Mouse (Mus musculus) gastrocnemius, adult 18-20 months (tissue): Measurements from ENCODE around the gene Hivep2. TPM values are rescaled to one million over a fixed set of nuclear protein-coding genes. Genes with fewer than 3 reads are reported as not detected.

Experiments
- DNase-seq: peaks from one replicate; pipeline ENCODE4 v3.0.0; 2021; ENCODE audit warnings: low spot score
- long read RNA-seq, 2 experiments: library from polyadenylated mRNA; stranded (forward); transcript quantifications; one replicate each; pipeline ENCODE4 v2.0.0; 2021
- total RNA-seq, 2 experiments: library from RNA; stranded (reverse); gene quantifications; 2 replicates each; pipeline ENCODE4 v1.2.3; 2021

Gene Hivep2
- 10 to 100 TPM; 47.5 to 48.3 TPM for total RNA-seq
- long read RNA-seq, experiment 1, partial matches to known transcripts: 3 of 10 reads
- long read RNA-seq, experiment 1, other reads (novel, unspliced or antisense): 7 of 10 reads
- long read RNA-seq, experiment 2, partial matches to known transcripts: 1 of 7 reads
- long read RNA-seq, experiment 2, other reads (novel, unspliced or antisense): 6 of 7 reads

- peak; percentile 54 for DNase-seq
Measured at GRCm38 (mm10) chr10:13965974-13966829, at the start of gene Hivep2. Hivep2 (plus strand) TSS chr10:13966075.

- DNase-seq: peak; percentile 37
Measured at GRCm38 (mm10) chr10:13916645-13917342, 49.1 kb upstream of the Hivep2 start.

GRCm38 (mm10) chr10:13921641-13922385 lies 44.1 kb upstream of the Hivep2 start:
- no peak for DNase-seq

- DNase-seq: no peak
Measured at GRCm38 (mm10) chr10:13929306-13929705, 36.6 kb upstream of the Hivep2 start.

GRCm38 (mm10) chr10:13932147-13932546 lies 33.7 kb upstream of the Hivep2 start:
- no peak for DNase-seq

- DNase-seq: no peak
Measured at GRCm38 (mm10) chr10:13933320-13933719, 32.6 kb upstream of the Hivep2 start.

GRCm38 (mm10) chr10:13935646-13936045 lies 30.2 kb upstream of the Hivep2 start:
- DNase-seq: no peak

- no peak for DNase-seq
Measured at GRCm38 (mm10) chr10:13941406-13941805, 24.5 kb upstream of the Hivep2 start.

- no peak for DNase-seq
Measured at GRCm38 (mm10) chr10:13943706-13944105, 22.2 kb upstream of the Hivep2 start.

GRCm38 (mm10) chr10:13946498-13946897 lies 19.4 kb upstream of the Hivep2 start:
- DNase-seq: no peak

GRCm38 (mm10) chr10:13962965-13963364 lies 2.9 kb upstream of the Hivep2 start:
- DNase-seq: no peak

- DNase-seq: no peak
Measured at GRCm38 (mm10) chr10:13963908-13964500, 1.9 kb upstream of the Hivep2 start.

GRCm38 (mm10) chr10:13964501-13965281 lies 1.2 kb upstream of the Hivep2 start:
- peak; percentile 95 for DNase-seq

- peak; percentile 94 for DNase-seq
Measured at GRCm38 (mm10) chr10:13965316-13965973, 430 bp upstream of the Hivep2 start.

- peak; percentile 71 for DNase-seq
Measured at GRCm38 (mm10) chr10:13966830-13967450, 1.1 kb downstream of the Hivep2 start.

GRCm38 (mm10) chr10:13967451-13968233 lies 1.8 kb downstream of the Hivep2 start:
- peak; percentile 84 for DNase-seq

GRCm38 (mm10) chr10:13968234-13968555 lies 2.3 kb downstream of the Hivep2 start:
- no peak for DNase-seq

GRCm38 (mm10) chr10:13968989-13969388 lies 3.1 kb downstream of the Hivep2 start:
- peak; percentile 59 for DNase-seq

GRCm38 (mm10) chr10:13970321-13970720 lies 4.4 kb downstream of the Hivep2 start:
- DNase-seq: no peak
